Comparison of ENCODE assay signal across 22 mouse cellular contexts in genomic region chr3:57948720-57949119, GRCm38 (mm10).
DNase-seq lines count a peak whose midpoint lies in the region; ATAC-seq and TF ChIP-seq lines count a peak whose summit lies in the region.
"Had no signal": no experiment of that assay in that cellular context is flagged by ENCODE, and none has a peak within 500 bp of the region (broad histone marks: within the 10 kb centered on the region; RNA-seq: fewer than 3 reads in every experiment).

No protein-coding gene starts in this region.

- H3K9me3 ChIP-seq in limb, embryonic 13.5 days, result peaks cover 5% of the 10 kb centered on the region
- H3K9me3 ChIP-seq in limb, embryonic 10.5 days (replicated peaks), result no peaks in the 10 kb centered on the region
- H3K9me3 ChIP-seq in limb, embryonic 14.5 days (ENCODE audit: control insufficient read depth, low read length), result peaks cover 3% of the 10 kb centered on the region; the same call in 1 of the 2 replicates
- H3K9me3 ChIP-seq in forebrain, embryonic 15.5 days, result no peaks in the 10 kb centered on the region
- H3K9me3 ChIP-seq: G1E had no signal

- H3K4me3 ChIP-seq in gastrocnemius, adult 2 months, result no peak overlapping the region
- no peak overlapping the region for H3K4me3 ChIP-seq in limb, embryonic 13.5 days
- no peak overlapping the region for H3K4me3 ChIP-seq in limb, embryonic 10.5 days
- H3K4me3 ChIP-seq in limb, embryonic 14.5 days (replicated peaks; ENCODE audit: low read length), result no peak overlapping the region
- no peak overlapping the region for H3K4me3 ChIP-seq in forebrain, embryonic 15.5 days

- intact Hi-C loops in gastrocnemius, adult 2 months (cut with DNase I), result no loop called here
- intact Hi-C loops in left cerebral cortex, postnatal 14 days (cut with DNase I), result no loop called here

- peak overlapping the region; percentile 95 for H3K27ac ChIP-seq in gastrocnemius, adult 2 months
- H3K27ac ChIP-seq in limb, embryonic 13.5 days, result no peak overlapping the region
- H3K27ac ChIP-seq in limb, embryonic 10.5 days, result no peak overlapping the region
- H3K27ac ChIP-seq in limb, embryonic 14.5 days (replicated peaks; ENCODE audit: low read depth, low read length), result no peak overlapping the region
- H3K27ac ChIP-seq in forebrain, embryonic 15.5 days (replicated peaks), result no peak overlapping the region

- no peak for DNase-seq in gastrocnemius, adult 2 months
- DNase-seq in gastrocnemius, adult 18-20 months (ENCODE audit: low spot score), result no peak
- DNase-seq in limb, embryonic 10.5 days (ENCODE audit: low spot score), result no peak
- DNase-seq in large intestine, adult 2 months (ENCODE audit: low read depth, low spot score), result peak; percentile 24
- peak; percentile 21 for DNase-seq in limb, embryonic 14.5 days (ENCODE audit: low spot score)
- DNase-seq in left cerebral cortex, postnatal 14 days (ENCODE audit: low spot score in 2 of 2), result no peak
- DNase-seq: adrenal gland, adult 2 months; adrenal gland, adult 8-10 months; adrenal gland, postnatal 10 days; adrenal gland, postnatal 14 days; adrenal gland, postnatal 25 days; adrenal gland, postnatal 36 days; B cell, adult 2 months; cerebellum, adult 11 months; cerebellum, adult 11-12 months had no signal

- H3K4me2 ChIP-seq in limb, embryonic 13.5 days (replicated peaks), result no peak overlapping the region
- H3K4me2 ChIP-seq in limb, embryonic 14.5 days (replicated peaks; ENCODE audit: low read depth, low read length, severe bottlenecking), result no peak overlapping the region
- no peak overlapping the region for H3K4me2 ChIP-seq in forebrain, embryonic 15.5 days (replicated peaks)

- no peak for TF ChIP-seq POLR2A in limb, embryonic 14.5 days (IDR thresholded peaks at IDR 0.05; ENCODE audit: borderline replicate concordance, extremely low read depth, insufficient read depth, insufficient read length)

- ATAC-seq in limb, embryonic 13.5 days (ENCODE audit: low FRiP score, low read depth), result peak; percentile 51; the same call in 1 of the 2 replicates
- peak; percentile 68 for ATAC-seq in limb, embryonic 14.5 days (ENCODE audit: low FRiP score, low read depth)
- no peak for ATAC-seq in forebrain, embryonic 15.5 days (replicated peaks)
- ATAC-seq: activated CD4-positive, CD25-positive, alpha-beta regulatory T cell, adult 4 months; CD4-positive, CD25-positive, alpha-beta regulatory T cell, adult 4 months; Patski had no signal

- 73% methylated on average over 1 of the region's 1 CpGs for WGBS in limb, embryonic 13.5 days
- WGBS in limb, embryonic 10.5 days, result 86% methylated on average over 1 of the region's 1 CpGs
- WGBS in large intestine, adult 2 months, result 71% methylated on average over 1 of the region's 1 CpGs
- 78% methylated on average over 1 of the region's 1 CpGs for WGBS in limb, embryonic 14.5 days
- 89% methylated on average over 1 of the region's 1 CpGs for WGBS in forebrain, embryonic 15.5 days

- H3K9ac ChIP-seq in limb, embryonic 13.5 days, result no peak overlapping the region
- H3K9ac ChIP-seq in limb, embryonic 14.5 days (ENCODE audit: low read depth, low read length, severe bottlenecking), result no peak overlapping the region
- no peak overlapping the region for H3K9ac ChIP-seq in forebrain, embryonic 15.5 days (replicated peaks)

- H3K27me3 ChIP-seq in limb, embryonic 13.5 days, result peaks cover 3% of the 10 kb centered on the region; the same call in 1 of the 2 replicates
- no peaks in the 10 kb centered on the region for H3K27me3 ChIP-seq in limb, embryonic 10.5 days (ENCODE audit: low read depth, poor library complexity, severe bottlenecking)
- no peaks in the 10 kb centered on the region for H3K27me3 ChIP-seq in limb, embryonic 14.5 days (ENCODE audit: control insufficient read depth, insufficient read depth, low read length)
- H3K27me3 ChIP-seq in forebrain, embryonic 15.5 days, result no peaks in the 10 kb centered on the region
- H3K27me3 ChIP-seq: CH12.LX, Patski had no signal

- H3K4me1 ChIP-seq in limb, embryonic 13.5 days, result peaks cover 8% of the 10 kb centered on the region; the same call in 1 of the 2 replicates
- no peaks in the 10 kb centered on the region for H3K4me1 ChIP-seq in limb, embryonic 10.5 days
- peaks cover 7% of the 10 kb centered on the region; the same call in 1 of the 2 replicates for H3K4me1 ChIP-seq in limb, embryonic 14.5 days (ENCODE audit: control insufficient read depth, insufficient read depth, low read length)
- peaks cover 8% of the 10 kb centered on the region; the same call in 1 of the 2 replicates for H3K4me1 ChIP-seq in forebrain, embryonic 15.5 days

- H3K36me3 ChIP-seq in limb, embryonic 13.5 days, result no peaks in the 10 kb centered on the region
- no peaks in the 10 kb centered on the region for H3K36me3 ChIP-seq in limb, embryonic 10.5 days
- H3K36me3 ChIP-seq in limb, embryonic 14.5 days (ENCODE audit: control insufficient read depth, insufficient read depth, low read length), result no peaks in the 10 kb centered on the region
- no peaks in the 10 kb centered on the region for H3K36me3 ChIP-seq in forebrain, embryonic 15.5 days
- H3K36me3 ChIP-seq: G1E had no signal

- TF ChIP-seq CTCF in gastrocnemius, adult 2 months (IDR thresholded peaks at IDR 0.05), result no peak

Comparison
In these comparisons a context has a peak if more than half of its experiments do, and no peak if none do; other contexts are left out.
1. DNase-seq: peak in large intestine, adult 2 months (single experiment) and limb, embryonic 14.5 days (single experiment); none in gastrocnemius, adult 2 months (single experiment), gastrocnemius, adult 18-20 months (single experiment), limb, embryonic 10.5 days (single experiment) and left cerebral cortex, postnatal 14 days (0 of 2).